Mouse (Mus musculus) stomach, postnatal 0 days (tissue): ENCODE measurements around the gene Trim44.

ENCODE experiments used
- CTCF ChIP-seq: IDR thresholded peaks from 2 replicates; pipeline ENCODE4 v1.5.1; 2016; ENCODE audit warnings: antibody characterized with exemption, low read depth, mild to moderate bottlenecking, moderate library complexity
- EP300 ChIP-seq: optimal IDR thresholded peaks from 2 replicates; pipeline ENCODE3; 2016; ENCODE audit warnings: antibody characterized with exemption

GRCm38 (mm10) chr2:102362266-102362665 is 45.4 kb downstream of the Trim44 start:
- no peak for TF ChIP-seq CTCF
- TF ChIP-seq EP300: no peak
